Mouse (Mus musculus) stomach, embryonic 16.5 days (tissue): ENCODE results near the gene Atp5g2. TPM values are rescaled to one million over a fixed set of nuclear protein-coding genes. Genes with fewer than 3 reads are reported as not detected.
"Not testable (repeated sequence)": the region's sequence is repeated elsewhere in the genome, so short reads cannot be mapped to it uniquely, and the experiment has no call there.

Source experiments
- ATAC-seq: fragments of 200-750 bp; cut with Nextera tagmentation; 2 replicates; pipeline ENCODE4 v1.8.0; 2017; ENCODE audit warnings: moderate number of reproducible peaks, moderate TSS enrichment; ENCODE audit not compliant: insufficient read depth, low FRiP score
- H3K27ac ChIP-seq: fragments of 300-500 bp; sonication (generic); 2 replicates; pipeline ENCODE4 v1.5.1; 2014; ENCODE audit warnings: low read length
- H3K27me3 ChIP-seq: fragments of 300-500 bp; sonication (generic); 2 replicates; pipeline ENCODE4 v1.6.1; 2014; ENCODE audit warnings: low read length, control low read depth, mixed read lengths; ENCODE audit not compliant: control insufficient read depth, insufficient read depth
- H3K36me3 ChIP-seq: fragments of 300-500 bp; sonication (generic); 2 replicates; pipeline ENCODE4 v1.6.1; 2014; ENCODE audit warnings: low read length; ENCODE audit not compliant: control insufficient read depth, insufficient read depth
- H3K4me1 ChIP-seq: fragments of 300-500 bp; sonication (generic); 2 replicates; pipeline ENCODE4 v1.6.1; 2014; ENCODE audit warnings: low read length, control low read depth, mixed read lengths; ENCODE audit not compliant: control insufficient read depth, insufficient read depth
- H3K4me2 ChIP-seq: fragments of 300-500 bp; sonication (generic); 2 replicates; pipeline ENCODE4 v1.6.1; 2014; ENCODE audit warnings: low read depth, low read length, mixed read lengths
- H3K4me3 ChIP-seq: fragments of 300-500 bp; sonication (generic); replicated peaks from 2 replicates; pipeline ENCODE4 v1.5.1; 2014; ENCODE audit warnings: mild to moderate bottlenecking, low read length
- H3K9ac ChIP-seq: fragments of 300-500 bp; sonication (generic); 2 replicates; pipeline ENCODE4 v1.6.1; 2014; ENCODE audit warnings: low read length
- H3K9me3 ChIP-seq: fragments of 300-500 bp; sonication (generic); replicated peaks from 2 replicates; pipeline ENCODE4 v1.6.1; 2016; ENCODE audit warnings: low read length, control low read depth; ENCODE audit not compliant: control insufficient read depth
- WGBS: fragments of 180-500 bp; shearing (Covaris S2); extraction: QIAGEN DNeasy Blood & Tissue Kit; methylation state at CpG from one replicate; pipeline ENCODE4 v1.1.7; 2014; 5-methylcytosine and 5-hydroxymethylcytosine counted together
- polyA plus RNA-seq: library from polyadenylated mRNA; unstranded; fragments of >200 nt; fragmentation: Nextera tagmentation; extraction: Ambion mirVana; gene quantifications from 2 replicates; pipeline ENCODE4 v1.2.1, GENCODE M21; 2015

Gene Atp5g2
- polyA plus RNA-seq, 1 experiment from 2014 or later = 53.3 TPM

GRCm38 (mm10) chr15:102651928-102652660 is 20.1 kb downstream of the Atp5g2 start:
- WGBS = 88% methylated on average over 8 of the region's 9 CpGs

GRCm38 (mm10) chr15:102651107-102651506 is 21.0 kb downstream of the Atp5g2 start:
- 57% methylated on average over 3 of the region's 3 CpGs for WGBS

More at GRCm38 (mm10) chr15:102651928-102652660, 20.1 kb downstream of the Atp5g2 start:
- not testable (repeated sequence) for H3K27me3 ChIP-seq, H3K36me3 ChIP-seq, H3K9me3 ChIP-seq, H3K9ac ChIP-seq, H3K4me3 ChIP-seq, ATAC-seq, H3K4me2 ChIP-seq, H3K27ac ChIP-seq
- H3K4me1 ChIP-seq = peaks cover 14% of the 10 kb centered on the region

GRCm38 (mm10) chr15:102635817-102636216 is 36.3 kb downstream of the Atp5g2 start:
- H3K4me2 ChIP-seq = no peak overlapping the region
- no peaks in the 10 kb centered on the region for H3K9me3 ChIP-seq
- no peak overlapping the region for H3K4me3 ChIP-seq
- H3K36me3 ChIP-seq = no peaks in the 10 kb centered on the region
- H3K9ac ChIP-seq = no peak overlapping the region
- no peaks in the 10 kb centered on the region for H3K27me3 ChIP-seq
- WGBS = 76% methylated on average over 3 of the region's 3 CpGs
- H3K27ac ChIP-seq = no peak overlapping the region
- no peaks in the 10 kb centered on the region for H3K4me1 ChIP-seq
- no peak for ATAC-seq

More at GRCm38 (mm10) chr15:102651107-102651506, 21.0 kb downstream of the Atp5g2 start:
- H3K4me3 ChIP-seq = no peak overlapping the region
- peaks cover 4% of the 10 kb centered on the region for H3K4me1 ChIP-seq
- H3K27me3 ChIP-seq = no peaks in the 10 kb centered on the region
- no peaks in the 10 kb centered on the region for H3K36me3 ChIP-seq
- H3K9ac ChIP-seq = no peak overlapping the region
- no peak overlapping the region for H3K4me2 ChIP-seq
- no peak for ATAC-seq
- H3K9me3 ChIP-seq = no peaks in the 10 kb centered on the region
- H3K27ac ChIP-seq = no peak overlapping the region

GRCm38 (mm10) chr15:102634684-102635083 is 37.5 kb downstream of the Atp5g2 start:
- Histone ChIP-seq H3K4me2 (no peak overlapping the region), H3K4me1 (no peaks in the 10 kb centered on the region), H3K27ac (no peak overlapping the region), H3K4me3 (no peak overlapping the region), H3K36me3 (no peaks in the 10 kb centered on the region), H3K27me3 (no peaks in the 10 kb centered on the region), H3K9ac (no peak overlapping the region), H3K9me3 (no peaks in the 10 kb centered on the region)
- no peak for ATAC-seq
- 90% methylated on average over 8 of the region's 8 CpGs for WGBS

- peaks cover 12% of the 10 kb centered on the region for H3K4me1 ChIP-seq
- H3K27me3 ChIP-seq = no peaks in the 10 kb centered on the region
- WGBS = under 1% methylated on average over 18 of the region's 18 CpGs
- H3K27ac ChIP-seq = peak overlapping the region; percentile 100
- peak overlapping the region; percentile 79 for H3K4me3 ChIP-seq
- peak overlapping the region; percentile 78 for H3K4me2 ChIP-seq
- H3K9me3 ChIP-seq = no peaks in the 10 kb centered on the region
- no peaks in the 10 kb centered on the region for H3K36me3 ChIP-seq
- peak overlapping the region; percentile 97 for H3K9ac ChIP-seq
- ATAC-seq = peak; percentile 4
These were observed 46.5 kb downstream of the Atp5g2 start for GRCm38 (mm10) chr15:102625687-102626055.

- WGBS = under 1% methylated on average over 51 of the region's 51 CpGs
- ATAC-seq = peak; percentile 99
- Histone ChIP-seq H3K4me2 (peak within 1 kb of the TSS; percentile 78), H3K27ac (peak within 1 kb of the TSS; percentile 100), H3K9ac (peak within 1 kb of the TSS; percentile 97), H3K9me3 (no peaks in the 10 kb centered on the region), H3K4me1 (peaks cover 12% of the 10 kb centered on the region), H3K27me3 (no peaks in the 10 kb centered on the region), H3K36me3 (no peaks in the 10 kb centered on the region), H3K4me3 (peak within 1 kb of the TSS; percentile 79)
These were observed 47.0 kb downstream of the Atp5g2 start, which contains the start of the genes Gm28047 and Atf7 for GRCm38 (mm10) chr15:102624970-102625686. Gm28047 (minus strand) TSS chr15:102625067. Atf7 (minus strand) TSS chr15:102625464.

- 2% methylated on average over 17 of the region's 17 CpGs for WGBS
- Histone ChIP-seq H3K9ac (peak overlapping the region; percentile 97), H3K9me3 (no peaks in the 10 kb centered on the region), H3K27ac (peak overlapping the region; percentile 100), H3K4me3 (peak overlapping the region; percentile 79), H3K27me3 (no peaks in the 10 kb centered on the region), H3K4me1 (peaks cover 12% of the 10 kb centered on the region), H3K4me2 (peak overlapping the region; percentile 66), H3K36me3 (no peaks in the 10 kb centered on the region)
- no peak for ATAC-seq
These were observed 47.7 kb downstream of the Atp5g2 start for GRCm38 (mm10) chr15:102624291-102624969.

GRCm38 (mm10) chr15:102623121-102623520 is 49.0 kb downstream of the Atp5g2 start:
- H3K9me3 ChIP-seq = no peaks in the 10 kb centered on the region
- WGBS = 76% methylated on average over 3 of the region's 3 CpGs
- H3K4me3 ChIP-seq = peak overlapping the region; percentile 27
- H3K27me3 ChIP-seq = no peaks in the 10 kb centered on the region
- no peak for ATAC-seq
- H3K4me1 ChIP-seq = peaks cover 12% of the 10 kb centered on the region
- peak overlapping the region; percentile 23; the same call in 1 of the 2 replicates for H3K27ac ChIP-seq
- peak overlapping the region; percentile 52 for H3K4me2 ChIP-seq
- H3K36me3 ChIP-seq = no peaks in the 10 kb centered on the region
- H3K9ac ChIP-seq = no peak overlapping the region
